Mouse (Mus musculus): ENCODE measurements around the gene Itih5. TPM values are rescaled to one million over a fixed set of nuclear protein-coding genes. Genes with fewer than 3 reads are reported as not detected.
A peak's percentile ranks its signal among the peaks of the same experiment; 100 is the strongest.

Gene Itih5
- polyA plus RNA-seq, 1 experiment from 2014 or later = 3.7 TPM

- ATAC-seq (replicated peaks; ENCODE audit: low FRiP score) (peak; percentile 70), DNase-seq (ENCODE audit: low spot score) (no peak)
- 42% methylated on average over 2 of the region's 2 CpGs for WGBS
- H3K36me3 ChIP-seq (ENCODE audit: control insufficient read depth, insufficient read depth, low read length) = no peaks in the 10 kb centered on the region
- H3K9ac ChIP-seq (ENCODE audit: low read length) = no peak overlapping the region
- no peaks in the 10 kb centered on the region for H3K27me3 ChIP-seq (ENCODE audit: control insufficient read depth, insufficient read depth, low read length)
- H3K27ac ChIP-seq (ENCODE audit: low read depth, low read length) = no peak overlapping the region
- H3K4me3 ChIP-seq (ENCODE audit: low read depth, low read length) = no peak overlapping the region
- H3K4me2 ChIP-seq (ENCODE audit: low read depth, low read length, severe bottlenecking) = no peak overlapping the region
- no peaks in the 10 kb centered on the region for H3K4me1 ChIP-seq (replicated peaks; ENCODE audit: control insufficient read depth, insufficient read depth, low read length)
- H3K9me3 ChIP-seq (ENCODE audit: control insufficient read depth, low read length) = no peaks in the 10 kb centered on the region
Observed at GRCm38 (mm10) chr2:10276194-10276593, 122.8 kb downstream of the Itih5 start.

- Histone ChIP-seq H3K4me3 (ENCODE audit: low read depth, low read length) (no peak overlapping the region), H3K9me3 (ENCODE audit: control insufficient read depth, low read length) (no peaks in the 10 kb centered on the region), H3K9ac (ENCODE audit: low read length) (no peak overlapping the region), H3K27me3 (ENCODE audit: control insufficient read depth, insufficient read depth, low read length) (peaks cover 29% of the 10 kb centered on the region), H3K27ac (ENCODE audit: low read depth, low read length) (no peak overlapping the region), H3K4me2 (ENCODE audit: low read depth, low read length, severe bottlenecking) (no peak overlapping the region), H3K36me3 (ENCODE audit: control insufficient read depth, insufficient read depth, low read length) (no peaks in the 10 kb centered on the region), H3K4me1 (replicated peaks; ENCODE audit: control insufficient read depth, insufficient read depth, low read length) (peaks cover 4% of the 10 kb centered on the region; the same call in 1 of the 2 replicates)
- DNase-seq (ENCODE audit: low spot score) = no peak
- WGBS = 24% methylated on average over 5 of the region's 5 CpGs
- no peak for ATAC-seq (replicated peaks; ENCODE audit: low FRiP score)
Observed at GRCm38 (mm10) chr2:10283686-10284085, 130.3 kb downstream of the Itih5 start.

GRCm38 (mm10) chr2:10284636-10285270 is 131.4 kb downstream of the Itih5 start:
- no peaks in the 10 kb centered on the region for H3K36me3 ChIP-seq (ENCODE audit: control insufficient read depth, insufficient read depth, low read length)
- no peak overlapping the region for H3K4me3 ChIP-seq (ENCODE audit: low read depth, low read length)
- DNase-seq (ENCODE audit: low spot score) (peak; percentile 73), ATAC-seq (replicated peaks; ENCODE audit: low FRiP score) (peak; percentile 76)
- H3K27me3 ChIP-seq (ENCODE audit: control insufficient read depth, insufficient read depth, low read length) = peaks cover 29% of the 10 kb centered on the region
- WGBS = under 1% methylated on average over 10 of the region's 10 CpGs
- no peak overlapping the region for H3K27ac ChIP-seq (ENCODE audit: low read depth, low read length)
- no peaks in the 10 kb centered on the region for H3K9me3 ChIP-seq (ENCODE audit: control insufficient read depth, low read length)
- H3K4me1 ChIP-seq (replicated peaks; ENCODE audit: control insufficient read depth, insufficient read depth, low read length) = peaks cover 4% of the 10 kb centered on the region; the same call in 1 of the 2 replicates
- H3K4me2 ChIP-seq (ENCODE audit: low read depth, low read length, severe bottlenecking) = peak overlapping the region; percentile 3; the same call in 1 of the 2 replicates
- no peak overlapping the region; the same call in 1 of the 2 replicates for H3K9ac ChIP-seq (ENCODE audit: low read length)

- no peaks in the 10 kb centered on the region for H3K36me3 ChIP-seq (ENCODE audit: control insufficient read depth, insufficient read depth, low read length)
- no peak overlapping the region for H3K4me2 ChIP-seq (ENCODE audit: low read depth, low read length, severe bottlenecking)
- H3K9ac ChIP-seq (ENCODE audit: low read length) = no peak overlapping the region
- H3K27ac ChIP-seq (ENCODE audit: low read depth, low read length) = no peak overlapping the region
- peaks cover 29% of the 10 kb centered on the region for H3K27me3 ChIP-seq (ENCODE audit: control insufficient read depth, insufficient read depth, low read length)
- ATAC-seq (replicated peaks; ENCODE audit: low FRiP score) = no peak
- H3K9me3 ChIP-seq (ENCODE audit: control insufficient read depth, low read length) = no peaks in the 10 kb centered on the region
- no peak overlapping the region for H3K4me3 ChIP-seq (ENCODE audit: low read depth, low read length)
- DNase-seq (ENCODE audit: low spot score) = no peak
- H3K4me1 ChIP-seq (replicated peaks; ENCODE audit: control insufficient read depth, insufficient read depth, low read length) = peaks cover 4% of the 10 kb centered on the region; the same call in 1 of the 2 replicates
- WGBS = 13% methylated on average over 13 of the region's 13 CpGs
Observed at GRCm38 (mm10) chr2:10285975-10286374, 132.6 kb downstream of the Itih5 start.

GRCm38 (mm10) chr2:10288142-10288831 is 134.9 kb downstream of the Itih5 start:
- ATAC-seq (replicated peaks; ENCODE audit: low FRiP score) = no peak
- H3K27ac ChIP-seq (ENCODE audit: low read depth, low read length) = no peak overlapping the region
- no peak overlapping the region for H3K9ac ChIP-seq (ENCODE audit: low read length)
- peaks cover 24% of the 10 kb centered on the region for H3K27me3 ChIP-seq (ENCODE audit: control insufficient read depth, insufficient read depth, low read length)
- no peaks in the 10 kb centered on the region for H3K36me3 ChIP-seq (ENCODE audit: control insufficient read depth, insufficient read depth, low read length)
- H3K4me1 ChIP-seq (replicated peaks; ENCODE audit: control insufficient read depth, insufficient read depth, low read length) = peaks cover 4% of the 10 kb centered on the region; the same call in 1 of the 2 replicates
- H3K4me3 ChIP-seq (ENCODE audit: low read depth, low read length) = no peak overlapping the region
- no peaks in the 10 kb centered on the region for H3K9me3 ChIP-seq (ENCODE audit: control insufficient read depth, low read length)
- DNase-seq (ENCODE audit: low spot score) = peak; percentile 61
- 20% methylated on average over 12 of the region's 12 CpGs for WGBS
- H3K4me2 ChIP-seq (ENCODE audit: low read depth, low read length, severe bottlenecking) = no peak overlapping the region

- peaks cover 18% of the 10 kb centered on the region for H3K27me3 ChIP-seq (ENCODE audit: control insufficient read depth, insufficient read depth, low read length)
- H3K4me2 ChIP-seq (ENCODE audit: low read depth, low read length, severe bottlenecking) = no peak overlapping the region
- H3K27ac ChIP-seq (ENCODE audit: low read depth, low read length) = no peak overlapping the region
- H3K4me3 ChIP-seq (ENCODE audit: low read depth, low read length) = no peak overlapping the region
- no peaks in the 10 kb centered on the region for H3K9me3 ChIP-seq (ENCODE audit: control insufficient read depth, low read length)
- WGBS = 0% methylated on average over 1 of the region's 1 CpGs
- no peak overlapping the region for H3K9ac ChIP-seq (ENCODE audit: low read length)
- H3K36me3 ChIP-seq (ENCODE audit: control insufficient read depth, insufficient read depth, low read length) = no peaks in the 10 kb centered on the region
- DNase-seq (ENCODE audit: low spot score) (no peak), ATAC-seq (replicated peaks; ENCODE audit: low FRiP score) (no peak)
- peaks cover 4% of the 10 kb centered on the region; the same call in 1 of the 2 replicates for H3K4me1 ChIP-seq (replicated peaks; ENCODE audit: control insufficient read depth, insufficient read depth, low read length)
Observed at GRCm38 (mm10) chr2:10288881-10289280, 135.5 kb downstream of the Itih5 start.

GRCm38 (mm10) chr2:10290115-10290514 is 136.7 kb downstream of the Itih5 start:
- DNase-seq (ENCODE audit: low spot score) (no peak), ATAC-seq (replicated peaks; ENCODE audit: low FRiP score) (no peak)
- H3K4me2 ChIP-seq (ENCODE audit: low read depth, low read length, severe bottlenecking) = no peak overlapping the region
- H3K27ac ChIP-seq (ENCODE audit: low read depth, low read length) = no peak overlapping the region
- H3K9me3 ChIP-seq (ENCODE audit: control insufficient read depth, low read length) = no peaks in the 10 kb centered on the region
- WGBS = 87% methylated on average over 7 of the region's 7 CpGs
- peaks cover 1% of the 10 kb centered on the region; the same call in 1 of the 2 replicates for H3K4me1 ChIP-seq (replicated peaks; ENCODE audit: control insufficient read depth, insufficient read depth, low read length)
- peaks cover 16% of the 10 kb centered on the region; the same call in 1 of the 2 replicates for H3K27me3 ChIP-seq (ENCODE audit: control insufficient read depth, insufficient read depth, low read length)
- H3K4me3 ChIP-seq (ENCODE audit: low read depth, low read length) = no peak overlapping the region
- no peaks in the 10 kb centered on the region for H3K36me3 ChIP-seq (ENCODE audit: control insufficient read depth, insufficient read depth, low read length)
- H3K9ac ChIP-seq (ENCODE audit: low read length) = no peak overlapping the region

- Histone ChIP-seq H3K36me3 (ENCODE audit: control insufficient read depth, insufficient read depth, low read length) (no peaks in the 10 kb centered on the region), H3K27ac (ENCODE audit: low read depth, low read length) (no peak overlapping the region), H3K27me3 (ENCODE audit: control insufficient read depth, insufficient read depth, low read length) (no peaks in the 10 kb centered on the region), H3K9me3 (ENCODE audit: control insufficient read depth, low read length) (no peaks in the 10 kb centered on the region), H3K4me1 (replicated peaks; ENCODE audit: control insufficient read depth, insufficient read depth, low read length) (0 out of 2 replicates have a peak, but pooled peaks cover 2% of the 10 kb centered on the region), H3K9ac (ENCODE audit: low read length) (no peak overlapping the region), H3K4me3 (ENCODE audit: low read depth, low read length) (no peak overlapping the region), H3K4me2 (ENCODE audit: low read depth, low read length, severe bottlenecking) (no peak overlapping the region)
- ATAC-seq (replicated peaks; ENCODE audit: low FRiP score) (peak; percentile 31; the same call in 1 of the 2 replicates), DNase-seq (ENCODE audit: low spot score) (no peak)
- 26% methylated on average over 10 of the region's 10 CpGs for WGBS
Observed at GRCm38 (mm10) chr2:10293556-10294206, 140.3 kb downstream of the Itih5 start.
